Mouse (Mus musculus) ES-Bruce4 (cell line): Measurements from ENCODE around the gene Blvrb.

ENCODE experiments used
- CTCF ChIP-seq: IDR thresholded peaks from one replicate; pipeline ENCODE4 v1.8.1; 2011; ENCODE audit warnings: low read depth, low read length
- EP300 ChIP-seq: IDR thresholded peaks from 2 replicates; pipeline ENCODE4 v1.6.1; 2011; ENCODE audit warnings: low read depth, low read length; ENCODE audit not compliant: insufficient read depth
- POLR2A ChIP-seq: IDR thresholded peaks from one replicate; pipeline ENCODE4 v1.8.1; 2011; ENCODE audit warnings: low read length; ENCODE audit not compliant: insufficient read depth

DNA sequence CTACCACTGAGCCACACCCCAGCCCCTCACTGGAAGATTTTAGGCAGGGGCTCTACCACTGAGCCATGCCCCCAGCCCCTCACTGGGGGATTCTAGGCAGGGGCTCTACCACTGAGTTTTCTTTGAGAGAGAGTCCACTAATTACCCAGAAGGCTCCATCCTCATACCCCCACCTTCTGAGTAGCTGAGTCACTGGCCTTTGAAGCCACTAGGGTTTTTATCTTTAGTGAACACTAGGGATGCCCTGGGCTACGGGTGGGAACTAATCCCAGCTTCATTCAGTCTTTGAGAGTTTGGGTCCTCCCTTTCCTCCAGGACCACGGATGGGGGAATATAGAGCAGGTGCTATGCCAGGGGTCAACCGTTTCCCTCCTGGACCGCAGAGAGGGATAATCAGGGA is 10.8 kb downstream of the Blvrb start:
- TF ChIP-seq CTCF (no peak), EP300 (no peak), POLR2A (no peak)
